Mouse (Mus musculus): ENCODE data around the gene Gm28374.

DNA sequence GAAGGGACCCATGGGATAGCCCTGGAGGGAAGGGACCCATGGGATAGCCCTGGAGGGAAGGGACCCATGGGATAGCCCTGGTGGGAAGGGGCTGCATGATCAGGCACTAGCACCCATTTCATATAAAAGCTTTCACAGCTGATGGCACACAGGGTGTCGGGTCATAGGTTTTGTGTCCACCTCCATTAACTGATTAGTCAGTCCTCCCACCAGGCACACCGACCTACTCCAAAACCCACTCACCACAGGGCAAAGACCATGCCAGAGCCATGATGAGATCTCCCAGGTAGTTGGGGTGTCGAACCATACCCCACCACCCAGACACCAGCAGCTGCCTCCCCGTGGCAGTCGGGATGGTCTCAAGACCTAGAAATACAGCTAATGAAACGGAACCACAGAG lies 19.0 kb downstream of the Gm28374 start:
- TF ChIP-seq CTCF (IDR thresholded peaks at IDR 0.05; ENCODE audit: low read depth, low read length) = no peak
- TF ChIP-seq POLR2A (IDR thresholded peaks at IDR 0.05; ENCODE audit: extremely low read depth, insufficient read depth, low read length) = no peak
